Mouse (Mus musculus) intestine, embryonic 16.5 days (tissue): ENCODE measurements around the gene Rasgrf2. TPM values are rescaled to one million over a fixed set of nuclear protein-coding genes. Genes with fewer than 3 reads are reported as not detected.

Experiments used
- ATAC-seq: fragments of 200-750 bp; cut with Nextera tagmentation; 2 replicates; pipeline ENCODE4 v1.8.0; 2017; ENCODE audit warnings: moderate TSS enrichment, moderate library complexity
- H3K27ac ChIP-seq: fragments of 300-500 bp; sonication (generic); 2 replicates; pipeline ENCODE4 v1.5.1; 2014; ENCODE audit warnings: mild to moderate bottlenecking, low read length
- H3K27me3 ChIP-seq: fragments of 300-500 bp; sonication (generic); replicated peaks from 2 replicates; pipeline ENCODE4 v1.6.1; 2014; ENCODE audit warnings: low read length, control low read depth, mixed read lengths; ENCODE audit not compliant: control insufficient read depth, insufficient read depth
- H3K36me3 ChIP-seq: fragments of 300-500 bp; sonication (generic); 2 replicates; pipeline ENCODE4 v1.6.1; 2014; ENCODE audit warnings: low read length, control low read depth; ENCODE audit not compliant: control insufficient read depth, insufficient read depth
- H3K4me1 ChIP-seq: fragments of 300-500 bp; sonication (generic); 2 replicates; pipeline ENCODE4 v1.6.1; 2014; ENCODE audit warnings: low read length, control low read depth, mixed read lengths; ENCODE audit not compliant: control insufficient read depth, insufficient read depth
- H3K4me2 ChIP-seq: fragments of 300-500 bp; sonication (generic); 2 replicates; pipeline ENCODE4 v1.6.1; 2014; ENCODE audit warnings: low read depth, low read length, control low read depth
- H3K4me3 ChIP-seq: fragments of 300-500 bp; sonication (generic); 2 replicates; pipeline ENCODE4 v1.5.1; 2014; ENCODE audit warnings: mild to moderate bottlenecking, low read length
- H3K9ac ChIP-seq: fragments of 300-500 bp; sonication (generic); 2 replicates; pipeline ENCODE4 v1.6.1; 2014; ENCODE audit warnings: low read depth, low read length
- H3K9me3 ChIP-seq: fragments of 300-500 bp; sonication (generic); 2 replicates; pipeline ENCODE4 v1.6.1; 2016; ENCODE audit warnings: low read length, control low read depth; ENCODE audit not compliant: control insufficient read depth
- WGBS: fragments of 180-500 bp; shearing (Covaris S2); extraction: QIAGEN DNeasy Blood & Tissue Kit; methylation state at CpG from one replicate; pipeline ENCODE4 v1.1.7; 2014; 5-methylcytosine and 5-hydroxymethylcytosine counted together
- polyA plus RNA-seq: library from polyadenylated mRNA; unstranded; fragments of >200 nt; fragmentation: Nextera tagmentation; extraction: Ambion mirVana; gene quantifications from 2 replicates; pipeline ENCODE4 v1.2.1, GENCODE M21; 2015

The Rasgrf2 gene
- polyA plus RNA-seq, 1 experiment from 2014 or later, result 3.2 TPM

DNA sequence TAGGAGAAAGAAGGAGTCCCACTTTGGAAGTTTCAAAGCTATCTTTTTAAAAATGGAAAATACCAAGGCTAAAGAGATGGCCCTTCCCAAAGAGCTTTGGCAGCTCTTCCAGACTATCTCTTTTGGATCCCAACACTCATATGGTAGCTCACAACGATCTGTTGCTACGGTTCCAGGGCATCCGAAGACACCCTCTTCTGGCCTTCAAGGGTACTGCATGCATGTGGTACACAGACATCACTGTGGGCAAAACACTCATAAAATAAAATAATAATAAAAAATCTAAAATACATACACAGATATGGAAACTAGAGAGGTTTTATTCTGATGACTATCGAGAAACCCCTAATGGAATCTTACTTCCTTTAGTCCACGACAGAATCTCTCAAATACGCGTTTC is 272.6 kb downstream of the Rasgrf2 start:
- Histone ChIP-seq H3K27ac (no peak overlapping the region), H3K9ac (no peak overlapping the region), H3K4me1 (no peaks in the 10 kb centered on the region), H3K36me3 (no peaks in the 10 kb centered on the region), H3K27me3 (no peaks in the 10 kb centered on the region), H3K4me3 (no peak overlapping the region), H3K4me2 (no peak overlapping the region), H3K9me3 (no peaks in the 10 kb centered on the region)
- 80% methylated on average over 7 of the region's 7 CpGs for WGBS
- ATAC-seq, result no peak

DNA sequence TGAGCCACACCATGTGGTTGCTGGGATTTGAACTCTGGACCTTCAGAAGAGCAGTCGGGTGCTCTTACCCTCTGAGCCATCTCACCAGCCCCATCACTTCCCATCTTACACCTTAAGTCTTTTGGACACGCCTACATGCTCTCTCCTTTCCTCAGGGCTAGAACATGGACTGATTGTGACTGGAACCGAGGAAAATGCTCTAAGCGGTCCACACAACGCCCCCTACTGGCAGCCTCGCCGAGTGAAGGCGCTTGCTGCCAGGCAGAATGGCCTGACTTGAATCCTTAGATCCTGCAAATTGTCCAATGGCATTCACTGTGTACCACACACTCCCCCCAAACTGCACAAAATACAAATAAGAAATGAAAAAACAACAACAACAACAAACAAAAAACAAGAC is 274.0 kb downstream of the Rasgrf2 start:
- Histone ChIP-seq H3K4me1 (no peaks in the 10 kb centered on the region), H3K4me3 (no peak overlapping the region), H3K4me2 (no peak overlapping the region), H3K27ac (no peak overlapping the region), H3K27me3 (no peaks in the 10 kb centered on the region), H3K9ac (no peak overlapping the region), H3K36me3 (no peaks in the 10 kb centered on the region), H3K9me3 (no peaks in the 10 kb centered on the region)
- ATAC-seq, result no peak
- 70% methylated on average over 8 of the region's 8 CpGs for WGBS

DNA sequence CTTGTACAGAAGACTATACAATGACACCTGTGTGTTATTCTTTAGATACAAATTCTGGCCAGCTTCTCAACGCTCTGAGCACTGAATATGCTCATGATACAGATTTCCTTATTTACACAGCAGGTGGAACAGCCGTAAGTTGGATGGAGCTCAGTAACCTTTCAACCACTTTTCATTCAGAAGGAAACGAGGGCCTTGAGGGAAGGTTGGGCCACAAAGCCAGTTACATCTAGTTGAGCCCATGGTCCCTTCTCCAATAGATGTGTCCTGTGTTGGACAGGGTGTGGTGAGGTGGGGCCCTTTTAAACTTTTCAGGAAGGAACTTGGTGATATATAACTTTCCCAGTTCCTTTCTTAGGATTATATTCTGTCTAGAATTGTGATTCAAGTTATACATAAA is 277.0 kb downstream of the Rasgrf2 start:
- H3K9me3 ChIP-seq, result no peaks in the 10 kb centered on the region
- H3K27ac ChIP-seq, result no peak overlapping the region
- H3K4me3 ChIP-seq, result no peak overlapping the region
- no peak overlapping the region for H3K9ac ChIP-seq
- WGBS, result 65% methylated on average over 3 of the region's 3 CpGs
- no peaks in the 10 kb centered on the region for H3K4me1 ChIP-seq
- H3K4me2 ChIP-seq, result no peak overlapping the region
- no peaks in the 10 kb centered on the region for H3K27me3 ChIP-seq
- ATAC-seq, result no peak
- H3K36me3 ChIP-seq, result no peaks in the 10 kb centered on the region

Other genes starting within 250 kb of the Rasgrf2 start
- gene Gm20379, start 174.3 kb upstream of the Rasgrf2 start, polyA plus RNA-seq, result 0.40 and 0.65 TPM in 2 replicates
- gene Dhfr, start 223.1 kb upstream of the Rasgrf2 start, polyA plus RNA-seq, result 15.8 and 17.8 TPM in 2 replicates
- gene Msh3, start 223.3 kb upstream of the Rasgrf2 start, polyA plus RNA-seq, result 16.4 and 17.1 TPM in 2 replicates